Comparison of ENCODE assay signal across 8 mouse cellular contexts in genomic region chr12:86023081-86023871, GRCm38 (mm10). TPM values are rescaled to one million over a fixed set of nuclear protein-coding genes. Genes with fewer than 3 reads are reported as not detected.
DNase-seq lines count a peak whose midpoint lies in the region; ATAC-seq lines count a peak whose summit lies in the region.

No protein-coding gene starts in this region.

- no peak overlapping the region for H3K4me3 ChIP-seq in limb, embryonic 12.5 days (replicated peaks)
- no peak overlapping the region for H3K4me3 ChIP-seq in forebrain, embryonic 11.5 days (ENCODE audit: low read depth, low read length)

- no peaks in the 10 kb centered on the region for H3K27me3 ChIP-seq in limb, embryonic 12.5 days
- H3K27me3 ChIP-seq in forebrain, embryonic 11.5 days (ENCODE audit: control insufficient read depth, insufficient read depth, low read length): no peaks in the 10 kb centered on the region

- H3K9ac ChIP-seq in limb, embryonic 12.5 days (replicated peaks): no peak overlapping the region
- no peak overlapping the region for H3K9ac ChIP-seq in forebrain, embryonic 11.5 days (ENCODE audit: low read length)

- DNase-seq in gastrocnemius, adult 18-20 months (ENCODE audit: low spot score): peak; percentile 59
- DNase-seq in gastrocnemius, postnatal 36 days: no peak
- DNase-seq in urinary bladder, postnatal 14 days (ENCODE audit: low spot score): peak; percentile 36
- DNase-seq in urinary bladder, postnatal 4 days (ENCODE audit: low spot score in 2 of 2): no peak
- no peak for DNase-seq in forebrain, embryonic 11.5 days (ENCODE audit: low spot score)
- no peak for DNase-seq in frontal cortex, postnatal 25 days (ENCODE audit: low spot score in 2 of 2)

- no peaks in the 10 kb centered on the region for H3K9me3 ChIP-seq in limb, embryonic 12.5 days
- H3K9me3 ChIP-seq in forebrain, embryonic 11.5 days (ENCODE audit: control insufficient read depth, low read length): no peaks in the 10 kb centered on the region

- no peaks in the 10 kb centered on the region for H3K36me3 ChIP-seq in limb, embryonic 12.5 days
- no peaks in the 10 kb centered on the region for H3K36me3 ChIP-seq in forebrain, embryonic 11.5 days (ENCODE audit: control insufficient read depth, insufficient read depth, low read length)

- peak; percentile 70 for ATAC-seq in limb, embryonic 12.5 days (ENCODE audit: insufficient number of reproducible peaks, insufficient read depth, low FRiP score, low TSS enrichment, low read depth)
- ATAC-seq in forebrain, embryonic 11.5 days (replicated peaks; ENCODE audit: low FRiP score): no peak
- no peak for ATAC-seq in granulocyte monocyte progenitor cell, adult 5-6 weeks (replicated peaks; ENCODE audit: poor library complexity, severe bottlenecking)

- H3K4me2 ChIP-seq in limb, embryonic 12.5 days: peak overlapping the region; percentile 4; the same call in 1 of the 2 replicates
- no peak overlapping the region for H3K4me2 ChIP-seq in forebrain, embryonic 11.5 days (ENCODE audit: low read depth, low read length, severe bottlenecking)

- WGBS in limb, embryonic 12.5 days: 67% methylated on average over 4 of the region's 4 CpGs
- 87% methylated on average over 4 of the region's 4 CpGs for WGBS in forebrain, embryonic 11.5 days

- intact Hi-C loops in gastrocnemius, postnatal 36 days (cut with DNase I): loop anchor here (5.0 kb wide), 3 partner anchors 51 to 166 kb away; no protein-coding TSS in a partner anchor

- H3K4me1 ChIP-seq in limb, embryonic 12.5 days (replicated peaks): peaks cover 54% of the 10 kb centered on the region
- 0 out of 2 replicates have a peak, but pooled peaks cover 2% of the 10 kb centered on the region for H3K4me1 ChIP-seq in forebrain, embryonic 11.5 days (replicated peaks; ENCODE audit: control insufficient read depth, insufficient read depth, low read length)

- peak overlapping the region; percentile 85 for H3K27ac ChIP-seq in limb, embryonic 12.5 days
- no peak overlapping the region for H3K27ac ChIP-seq in forebrain, embryonic 11.5 days (ENCODE audit: low read depth, low read length)

RNA-seq across cellular contexts. Expression of gene Tgfb3, which starts 55.6 kb away (rescaled TPM):
- 10 to 100 TPM; 41.9 to 54.3 TPM for total RNA-seq in gastrocnemius, adult 18-20 months (2021)
- 10 to 100 TPM; 26.0 to 31.0 TPM for total RNA-seq in gastrocnemius, postnatal 36 days (2021)
- 33.4 and 40.0 TPM in 2 replicates for polyA plus RNA-seq in limb, embryonic 12.5 days (2016; fragmentation: Nextera tagmentation; extraction: Ambion mirVana)
- polyA plus RNA-seq in forebrain, embryonic 11.5 days (2014; fragmentation: Nextera tagmentation; extraction: Ambion mirVana): 5.1 and 5.7 TPM in 2 replicates
- total RNA-seq in granulocyte monocyte progenitor cell, adult 5-6 weeks (2014; fragmentation: Nextera tagmentation): not detected in 2 replicates
- total RNA-seq in granulocyte monocyte progenitor cell, adult 5-6 weeks (2017): 0.36 TPM in 1 of 2 replicates, not detected in the other

RNA-seq across cellular contexts. Expression of gene Ift43, which starts 59.1 kb away (rescaled TPM):
- 10 to 100 TPM; 10.5 to 12.7 TPM for total RNA-seq in gastrocnemius, adult 18-20 months (2021)
- 1 to 10 TPM; 7.8 to 9.0 TPM for total RNA-seq in gastrocnemius, postnatal 36 days (2021)
- 80.5 and 84.1 TPM in 2 replicates for polyA plus RNA-seq in limb, embryonic 12.5 days (2016; fragmentation: Nextera tagmentation; extraction: Ambion mirVana)
- 80.9 and 89.3 TPM in 2 replicates for polyA plus RNA-seq in forebrain, embryonic 11.5 days (2014; fragmentation: Nextera tagmentation; extraction: Ambion mirVana)
- not detected in 2 replicates for total RNA-seq in granulocyte monocyte progenitor cell, adult 5-6 weeks (2014; fragmentation: Nextera tagmentation)
- total RNA-seq in granulocyte monocyte progenitor cell, adult 5-6 weeks (2017): 1.0 TPM in 1 of 2 replicates, not detected in the other

Comparison
In these comparisons a context has a peak if more than half of its experiments do, and no peak if none do; other contexts are left out.
1. DNase-seq: peak in gastrocnemius, adult 18-20 months (single experiment) and urinary bladder, postnatal 14 days (single experiment); none in gastrocnemius, postnatal 36 days (0 of 2), urinary bladder, postnatal 4 days (0 of 2), forebrain, embryonic 11.5 days (single experiment) and frontal cortex, postnatal 25 days (0 of 2).
2. RNA of gene Tgfb3, which starts 55.6 kb away (total RNA-seq): 41.9 to 54.3 TPM in gastrocnemius, adult 18-20 months and 26.0 to 31.0 TPM in gastrocnemius, postnatal 36 days; 0.36 TPM in granulocyte monocyte progenitor cell, adult 5-6 weeks; every median in the first group is over 10 times any median in the second.
3. RNA of gene Ift43, which starts 59.1 kb away (total RNA-seq): 10.5 to 12.7 TPM in gastrocnemius, adult 18-20 months and 7.8 to 9.0 TPM in gastrocnemius, postnatal 36 days; 1.0 TPM in granulocyte monocyte progenitor cell, adult 5-6 weeks; every median in the first group is over 4 times any median in the second.